Comparison of ENCODE assay signal across 14 mouse cellular contexts in the genomic region with DNA sequence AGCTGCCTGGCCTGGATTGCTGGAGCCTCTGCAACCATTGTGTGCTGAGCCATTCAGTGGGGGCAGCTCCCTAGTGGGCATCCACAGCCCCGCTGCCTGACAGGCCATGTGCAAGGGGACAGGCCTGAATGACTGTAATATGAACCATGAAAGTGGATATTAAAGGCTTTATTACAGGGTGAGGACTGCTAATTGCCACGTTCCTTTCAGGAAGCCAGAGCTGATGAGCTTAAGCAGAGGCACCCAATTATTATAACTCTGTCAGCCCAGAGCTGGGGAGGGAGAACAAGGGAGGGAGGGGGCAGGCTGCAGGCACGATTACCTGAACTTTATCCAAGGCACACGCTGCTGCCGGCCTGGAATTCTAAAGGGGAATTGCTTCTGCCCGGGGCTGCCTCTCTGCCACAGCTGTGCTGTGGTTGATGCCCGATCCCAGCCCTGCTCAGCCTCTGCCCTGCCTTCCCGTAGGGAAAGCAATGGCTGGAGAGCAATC.
A peak's percentile ranks its signal among the peaks of the same experiment; 100 is the strongest.
DNase-seq lines count a peak whose midpoint lies in the region; ATAC-seq and TF ChIP-seq lines count a peak whose summit lies in the region.
"Had no signal": no experiment of that assay in that cellular context is flagged by ENCODE, and none has a peak within 500 bp of the region (broad histone marks: within the 10 kb centered on the region; RNA-seq: fewer than 3 reads in every experiment).

No protein-coding gene starts in this region.

- H3K27me3 ChIP-seq in neural tube, embryonic 11.5 days (ENCODE audit: control insufficient read depth, insufficient read depth, low read length) = no peaks in the 10 kb centered on the region
- H3K27me3 ChIP-seq in midbrain, embryonic 11.5 days (ENCODE audit: control insufficient read depth, insufficient read depth, low read length) = no peaks in the 10 kb centered on the region

- intact Hi-C loops in left cerebral cortex, adult 2 months (cut with DNase I) = no loop called here

- H3K9ac ChIP-seq in neural tube, embryonic 11.5 days (ENCODE audit: low read length) = 0 out of 2 replicates have a peak overlapping the region, but pooled peaks have one; percentile 8
- no peak overlapping the region for H3K9ac ChIP-seq in midbrain, embryonic 11.5 days (ENCODE audit: low read length)

- no peak overlapping the region for H3K4me3 ChIP-seq in neural tube, embryonic 11.5 days (ENCODE audit: low read depth, low read length)
- H3K4me3 ChIP-seq in midbrain, embryonic 11.5 days (ENCODE audit: low read depth, low read length) = no peak overlapping the region
- H3K4me3 ChIP-seq in left cerebral cortex, adult 2 months = no peak overlapping the region

- H3K4me1 ChIP-seq in neural tube, embryonic 11.5 days (ENCODE audit: control insufficient read depth, insufficient read depth, low read length) = peaks cover 6% of the 10 kb centered on the region; the same call in 1 of the 2 replicates
- H3K4me1 ChIP-seq in midbrain, embryonic 11.5 days (ENCODE audit: control insufficient read depth, insufficient read depth, low read length) = peaks cover 5% of the 10 kb centered on the region

- no peaks in the 10 kb centered on the region for H3K36me3 ChIP-seq in neural tube, embryonic 11.5 days (ENCODE audit: control insufficient read depth, insufficient read depth, low read length)
- H3K36me3 ChIP-seq in midbrain, embryonic 11.5 days (ENCODE audit: control insufficient read depth, insufficient read depth, low read length) = no peaks in the 10 kb centered on the region

- no peak for TF ChIP-seq CTCF in left cerebral cortex, adult 2 months (IDR thresholded peaks at IDR 0.05)

- 28% methylated on average over 8 of the region's 8 CpGs for WGBS in neural tube, embryonic 11.5 days
- WGBS in midbrain, embryonic 11.5 days = 43% methylated on average over 8 of the region's 8 CpGs

- 0 out of 2 replicates have a peak, but pooled peaks have one; percentile 23 for ATAC-seq in neural tube, embryonic 11.5 days (ENCODE audit: insufficient read depth, low FRiP score, low TSS enrichment)
- ATAC-seq in midbrain, embryonic 11.5 days (ENCODE audit: low FRiP score) = peak; percentile 74

- no peak overlapping the region for H3K4me2 ChIP-seq in neural tube, embryonic 11.5 days (ENCODE audit: low read depth)
- H3K4me2 ChIP-seq in midbrain, embryonic 11.5 days = no peak overlapping the region

- peak; percentile 35 for DNase-seq in neural tube, embryonic 11.5 days (ENCODE audit: low spot score)
- DNase-seq in neural tube, embryonic 10.5 days (ENCODE audit: extremely low spot score, low spot score) = no peak
- peak; percentile 46 for DNase-seq in forelimb bud, embryonic 11.5 days (ENCODE audit: low read depth, low spot score)
- DNase-seq in midbrain, embryonic 11.5 days (ENCODE audit: low spot score, missing footprints) = peak; percentile 77
- no peak for DNase-seq in left cerebral cortex, adult 2 months (ENCODE audit: extremely low spot score in 1 of 2, low spot score in 2 of 2)
- no peak for DNase-seq in layer of hippocampus, adult 11-12 months (ENCODE audit: low spot score)
- DNase-seq in urinary bladder, adult 18-20 months (ENCODE audit: low spot score in 2 of 2) = no peak
- no peak for DNase-seq in lung, postnatal 10 days
- DNase-seq: adrenal gland, postnatal 25 days; B cell, adult 2 months; cerebellum, adult 9-11 months; kidney, postnatal 4 days; liver; lung, postnatal 14 days had no signal

- no peak overlapping the region for H3K27ac ChIP-seq in neural tube, embryonic 11.5 days (ENCODE audit: low read depth, low read length)
- no peak overlapping the region for H3K27ac ChIP-seq in midbrain, embryonic 11.5 days (ENCODE audit: low read depth, low read length)
- H3K27ac ChIP-seq in left cerebral cortex, adult 2 months = no peak overlapping the region

- no peaks in the 10 kb centered on the region for H3K9me3 ChIP-seq in neural tube, embryonic 11.5 days (ENCODE audit: control insufficient read depth, low read length)
- H3K9me3 ChIP-seq in midbrain, embryonic 11.5 days (ENCODE audit: control insufficient read depth, low read length) = no peaks in the 10 kb centered on the region

Comparison
In these comparisons a context has a peak if more than half of its experiments do, and no peak if none do; other contexts are left out.
1. DNase-seq: peak in neural tube, embryonic 11.5 days (single experiment), forelimb bud, embryonic 11.5 days (single experiment) and midbrain, embryonic 11.5 days (single experiment); none in neural tube, embryonic 10.5 days (single experiment), left cerebral cortex, adult 2 months (0 of 2), layer of hippocampus, adult 11-12 months (single experiment), urinary bladder, adult 18-20 months (0 of 2) and lung, postnatal 10 days (single experiment).